Mouse (Mus musculus) liver, postnatal 0 days (tissue): ENCODE results near the gene Fam57b.

Source experiments
- CTCF ChIP-seq: sonication (generic); IDR thresholded peaks from 2 replicates; pipeline ENCODE4 v1.5.1; 2016; ENCODE audit warnings: antibody characterized with exemption, low read depth
- EP300 ChIP-seq: IDR thresholded peaks from 2 replicates; pipeline ENCODE4 v1.6.1; 2016; ENCODE audit warnings: antibody characterized with exemption, low read depth, mild to moderate bottlenecking

- TF ChIP-seq EP300, result no peak
- TF ChIP-seq CTCF, result peak; percentile 55
Observed at GRCm38 (mm10) chr7:126799050-126799467, 1.6 kb downstream of the Fam57b start.
